Mouse (Mus musculus) natural killer cell, adult 2 months (primary cell): ENCODE data around the gene Tectb.
"Not testable (repeated sequence)": the region's sequence is repeated elsewhere in the genome, so short reads cannot be mapped to it uniquely, and the experiment has no call there.

ENCODE experiments used
- DNase-seq, 2 experiments: peaks; one replicate each; pipeline ENCODE4 v3.0.0; 2022; ENCODE audit warnings: low spot score in 2 of 2

The Tectb gene

DNA sequence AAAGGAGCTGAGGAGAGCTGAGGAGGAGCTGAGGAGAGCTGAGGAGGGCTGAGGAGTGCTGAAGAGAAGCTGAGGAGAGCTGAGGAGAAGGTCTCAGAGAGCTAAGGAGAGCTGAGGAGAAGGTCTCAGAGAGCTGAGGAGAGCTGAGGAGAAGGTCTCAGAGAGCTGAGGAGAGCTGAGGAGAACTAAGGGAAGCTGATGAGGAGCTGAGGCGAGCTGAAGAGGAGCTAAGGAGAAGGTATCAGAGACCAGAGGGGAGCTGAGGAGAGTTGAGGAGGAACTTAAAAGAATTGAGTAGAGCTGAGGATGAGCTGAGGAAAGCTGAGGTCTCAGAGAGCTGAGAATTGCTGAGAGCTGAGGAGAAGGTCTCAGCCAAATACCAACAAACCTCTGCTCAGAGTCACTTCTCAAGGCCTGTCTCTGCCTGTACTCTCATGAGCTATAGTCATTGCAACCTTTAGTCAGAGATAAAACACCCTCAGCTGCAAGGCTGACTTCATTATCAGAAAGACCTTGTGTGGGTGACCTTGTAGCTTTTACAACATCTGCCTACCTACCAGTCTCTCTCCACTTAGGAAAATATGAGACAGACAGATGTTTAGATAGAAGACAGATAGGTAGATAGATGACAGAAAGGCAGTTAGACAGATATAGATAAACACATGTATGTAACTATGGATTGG lies 15.2 kb upstream of the Tectb start:
- no peak for DNase-seq

DNA sequence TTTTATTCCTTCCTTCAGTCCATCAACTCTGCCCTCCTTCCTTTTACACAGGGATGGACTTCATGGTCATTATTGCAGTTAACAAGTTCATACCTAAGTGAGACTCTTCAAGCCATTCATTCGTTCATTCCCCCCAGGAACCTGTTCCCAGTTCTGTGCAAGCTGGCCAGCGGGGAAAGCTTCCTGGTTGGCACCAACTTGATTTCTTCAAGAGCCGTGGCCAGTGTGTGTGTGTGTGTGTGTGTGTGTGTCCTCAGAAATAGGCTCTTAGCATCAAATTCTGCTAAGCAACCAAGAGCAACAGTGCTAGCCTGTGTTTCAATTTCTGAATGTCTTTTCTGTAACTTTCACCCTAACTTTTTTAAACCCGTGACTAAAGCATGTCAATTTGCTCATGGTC lies 14.6 kb upstream of the Tectb start:
- no peak for DNase-seq

DNA sequence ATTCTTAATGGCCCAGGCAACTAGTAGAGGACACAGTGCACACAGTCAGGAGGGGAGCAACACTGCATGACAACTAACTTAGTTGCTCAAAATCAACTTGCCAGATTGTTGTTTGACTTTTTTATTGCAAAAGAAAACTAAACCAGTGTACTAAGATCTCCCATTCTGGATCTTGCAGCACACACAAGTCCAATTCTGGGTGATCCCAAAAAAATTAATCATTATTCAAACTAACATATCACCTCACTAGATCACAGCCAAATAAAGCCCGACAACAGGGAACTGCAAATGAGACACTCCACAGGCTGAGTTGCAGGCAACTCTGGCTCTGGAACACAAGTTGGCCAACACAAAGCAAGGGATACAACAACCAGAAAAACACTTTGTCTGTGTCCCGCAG lies 13.8 kb upstream of the Tectb start:
- no peak for DNase-seq

DNA sequence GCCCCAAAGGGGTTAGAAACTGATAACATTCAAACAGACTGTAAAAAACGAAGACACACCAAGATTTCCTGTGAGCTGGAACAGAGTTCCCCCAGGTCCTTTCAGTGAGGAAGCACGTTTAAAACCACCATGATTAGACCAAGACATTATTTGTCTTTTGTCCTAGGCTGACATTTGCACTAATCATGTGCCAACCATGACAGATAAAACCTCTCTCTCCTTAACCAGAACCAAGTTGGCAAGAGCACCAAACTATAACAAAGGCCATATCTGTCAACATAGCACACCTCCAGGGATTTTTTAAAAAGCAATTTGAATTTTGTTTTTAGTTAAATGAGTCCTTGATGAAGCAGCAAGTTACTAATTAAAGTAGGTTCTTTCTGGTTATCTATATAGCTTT lies 12.8 kb upstream of the Tectb start:
- no peak for DNase-seq

DNA sequence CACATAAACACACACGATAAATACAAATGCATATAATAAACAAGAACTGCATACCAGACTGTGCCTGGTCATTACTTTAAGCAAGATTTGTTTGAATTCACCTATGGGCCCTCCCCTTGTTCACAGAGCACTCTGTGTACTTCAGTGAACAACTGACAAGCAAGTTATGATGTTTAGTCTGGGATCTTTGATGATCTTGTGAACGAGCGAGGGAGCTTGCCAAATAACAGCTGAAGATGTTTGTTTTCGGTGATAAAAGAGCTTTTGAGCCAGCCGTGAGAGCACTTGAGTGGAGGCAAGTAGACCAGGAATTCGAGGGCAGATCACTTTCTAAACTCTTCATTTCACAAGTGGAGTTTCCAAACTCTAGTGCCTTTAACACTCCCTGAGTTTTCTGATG lies 12.2 kb upstream of the Tectb start:
- DNase-seq: no peak

DNA sequence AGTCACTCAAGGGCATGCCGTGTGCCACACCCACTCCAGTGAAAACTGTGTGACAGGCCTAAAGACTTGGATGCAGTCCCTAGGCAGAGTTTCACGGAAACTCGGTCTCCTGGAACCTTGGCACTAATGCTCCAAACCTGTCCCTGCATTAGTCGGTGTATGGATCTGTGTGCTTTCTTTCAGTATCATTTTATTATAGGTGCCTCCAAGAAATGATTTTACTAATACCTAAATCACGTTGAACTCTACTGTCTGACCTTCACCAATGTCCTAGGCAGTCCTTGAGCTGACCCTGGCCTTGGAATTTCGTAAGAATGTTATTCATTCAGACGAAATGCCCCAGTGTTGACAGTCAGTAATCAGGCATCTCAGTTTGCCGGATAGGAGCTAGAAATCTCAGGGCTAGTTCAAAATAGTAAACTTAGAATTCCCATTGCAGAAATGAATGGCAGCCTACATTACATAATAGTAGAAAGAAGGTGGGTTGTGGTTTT lies 11.2 kb upstream of the Tectb start:
- not testable (repeated sequence) for DNase-seq

DNA sequence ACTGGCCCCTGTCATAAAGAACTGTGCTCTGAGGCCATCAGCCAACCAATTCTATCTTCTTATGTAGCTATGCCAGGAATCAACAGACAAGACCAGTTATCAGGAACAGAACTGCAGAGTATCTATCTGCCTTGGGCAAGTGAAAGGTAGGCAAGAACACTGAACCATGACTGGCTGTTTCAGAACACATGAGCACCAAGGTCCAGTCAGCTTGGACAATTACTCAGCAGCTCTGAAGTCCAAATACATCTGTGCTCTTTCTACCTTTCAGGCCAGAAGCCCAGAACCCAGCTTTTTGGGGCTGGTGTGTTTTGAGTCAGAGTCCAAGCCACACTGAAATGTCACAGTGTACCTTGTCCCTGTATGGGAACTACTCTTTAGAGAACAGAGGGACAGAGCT lies 10.1 kb upstream of the Tectb start:
- no peak for DNase-seq

DNA sequence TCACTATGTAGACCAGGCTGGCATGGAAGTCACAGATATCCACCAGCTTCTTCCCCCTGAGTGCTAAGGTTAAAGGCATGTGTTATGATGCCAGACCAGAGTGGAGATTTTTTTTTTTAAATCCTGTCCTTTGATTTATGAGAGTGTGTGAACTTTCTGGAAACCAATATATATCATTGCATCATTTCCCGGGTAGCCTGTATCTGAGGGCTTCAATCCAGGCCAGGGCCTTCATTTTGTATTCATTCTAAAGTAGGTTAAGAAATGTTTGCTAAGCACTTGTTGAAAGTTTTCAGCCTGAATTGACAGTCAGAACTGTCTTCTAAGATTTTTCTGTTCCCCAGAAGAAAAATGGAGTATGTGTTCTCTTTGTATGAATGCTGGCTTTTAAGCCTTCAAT lies 8.9 kb upstream of the Tectb start:
- no peak for DNase-seq

DNA sequence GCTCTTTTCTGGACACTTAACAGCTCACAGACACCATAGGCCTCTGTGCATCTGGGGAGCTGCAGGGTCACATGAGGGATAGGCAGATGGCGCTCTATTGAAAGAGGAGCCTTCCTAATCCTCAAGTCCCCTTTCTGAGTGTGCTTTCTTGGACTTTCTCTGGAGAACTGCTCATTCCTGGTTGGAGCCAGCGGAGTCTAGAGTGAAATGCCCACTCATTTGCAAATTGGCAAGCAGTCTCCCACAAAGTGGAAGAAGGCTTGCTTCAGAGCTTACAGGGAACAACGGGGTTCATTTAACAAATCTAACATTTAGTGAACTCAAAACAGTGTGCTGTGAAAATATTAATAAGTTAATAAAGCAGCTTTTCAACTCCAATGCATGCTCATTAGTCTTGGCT lies 3.4 kb upstream of the Tectb start:
- DNase-seq: no peak

DNA sequence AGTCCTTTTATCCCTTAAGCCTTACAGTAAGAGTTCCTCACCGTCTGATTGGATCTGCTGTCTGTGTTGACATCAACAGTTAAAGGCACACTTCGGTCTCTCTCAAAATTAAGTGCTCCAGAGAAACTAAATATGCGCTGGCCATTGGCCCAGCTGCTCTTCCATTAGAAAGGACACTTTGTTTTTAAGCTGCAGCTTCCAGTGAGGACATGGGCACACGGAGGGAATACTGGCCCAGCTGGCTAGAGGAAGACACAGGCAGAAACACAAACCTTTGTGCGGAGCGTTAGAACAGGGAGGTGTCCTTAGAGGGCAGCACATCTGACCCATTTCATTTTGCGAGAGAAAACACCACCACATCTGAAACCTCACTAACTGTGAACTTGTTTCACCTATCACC lies 3.9 kb downstream of the Tectb start:
- DNase-seq: no peak

DNA sequence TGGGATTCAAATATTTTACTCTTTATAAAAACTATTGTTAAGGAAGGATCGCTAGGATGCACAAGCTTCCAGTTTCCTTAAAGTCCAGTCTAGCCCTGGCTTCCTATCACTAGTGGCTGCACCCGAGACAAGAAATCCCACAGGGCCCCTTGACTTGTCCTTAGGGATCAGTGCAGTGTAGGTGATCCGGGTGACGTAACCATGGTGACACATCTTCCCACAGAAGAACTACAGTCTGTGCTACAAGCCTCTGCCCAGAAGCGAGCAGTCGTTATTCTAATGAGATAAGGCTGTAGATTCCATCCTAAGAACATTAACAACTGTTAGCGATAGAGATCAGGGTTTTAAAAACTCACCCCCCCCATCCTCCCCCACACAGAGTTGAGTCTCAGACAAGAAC lies 4.5 kb downstream of the Tectb start:
- DNase-seq: no peak

DNA sequence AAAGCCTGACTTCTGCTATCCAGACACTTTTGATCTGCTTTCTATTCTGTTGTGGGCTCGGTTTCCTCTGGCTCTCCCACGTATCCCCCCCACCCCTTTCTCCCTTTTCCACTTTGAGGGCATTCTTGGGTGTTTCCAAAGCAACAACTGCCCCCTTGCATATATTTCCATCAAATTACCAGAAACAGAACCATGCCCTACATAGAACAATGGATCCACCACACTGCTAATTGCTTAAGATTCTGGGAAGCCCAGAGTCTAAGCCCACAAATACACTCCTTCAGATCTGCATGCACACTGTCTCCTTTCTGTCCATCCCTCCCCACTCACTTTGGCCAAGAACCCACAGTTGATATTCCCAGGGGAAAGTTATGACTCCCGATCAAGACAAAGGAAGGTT lies 5.1 kb downstream of the Tectb start:
- no peak for DNase-seq

DNA sequence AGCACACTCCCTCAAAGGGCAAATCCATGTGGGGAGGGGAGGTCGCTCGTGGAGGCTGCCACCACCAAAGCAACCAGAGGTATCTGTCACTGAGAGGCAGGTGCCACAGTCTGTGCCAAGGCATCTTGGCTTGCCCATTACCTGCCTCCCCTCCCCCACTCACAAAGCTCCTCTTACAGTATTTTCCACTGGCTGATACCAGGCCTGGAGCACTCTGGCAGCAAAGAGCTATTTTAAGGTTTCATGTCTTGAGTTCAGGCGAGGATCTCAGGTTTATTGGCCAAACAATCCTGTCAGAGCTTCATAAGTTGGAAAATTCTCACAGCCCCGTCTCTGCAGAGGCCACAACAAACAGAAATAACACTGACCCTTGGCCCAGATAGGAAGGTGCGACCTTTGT lies 9.5 kb downstream of the Tectb start:
- no peak for DNase-seq

DNA sequence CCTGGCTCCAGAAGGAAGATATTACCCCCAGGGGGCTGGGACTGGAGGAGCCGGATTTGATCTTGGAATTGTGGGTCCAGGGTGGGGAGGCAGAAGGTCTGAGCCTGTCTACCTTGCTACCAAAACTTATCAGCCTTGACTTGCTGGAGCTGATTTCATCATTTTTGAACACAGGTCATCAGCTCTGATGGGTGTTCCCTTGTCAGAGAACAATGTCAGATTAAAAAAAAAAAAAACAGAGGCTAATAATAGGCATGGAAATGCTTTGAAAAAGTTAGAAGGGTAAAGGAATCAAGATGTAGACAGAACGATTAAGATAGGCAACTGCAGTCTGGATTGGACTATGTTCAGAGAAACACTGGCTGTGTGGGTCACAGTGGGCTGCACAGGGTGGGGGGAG lies 11.1 kb downstream of the Tectb start:
- DNase-seq: no peak

DNA sequence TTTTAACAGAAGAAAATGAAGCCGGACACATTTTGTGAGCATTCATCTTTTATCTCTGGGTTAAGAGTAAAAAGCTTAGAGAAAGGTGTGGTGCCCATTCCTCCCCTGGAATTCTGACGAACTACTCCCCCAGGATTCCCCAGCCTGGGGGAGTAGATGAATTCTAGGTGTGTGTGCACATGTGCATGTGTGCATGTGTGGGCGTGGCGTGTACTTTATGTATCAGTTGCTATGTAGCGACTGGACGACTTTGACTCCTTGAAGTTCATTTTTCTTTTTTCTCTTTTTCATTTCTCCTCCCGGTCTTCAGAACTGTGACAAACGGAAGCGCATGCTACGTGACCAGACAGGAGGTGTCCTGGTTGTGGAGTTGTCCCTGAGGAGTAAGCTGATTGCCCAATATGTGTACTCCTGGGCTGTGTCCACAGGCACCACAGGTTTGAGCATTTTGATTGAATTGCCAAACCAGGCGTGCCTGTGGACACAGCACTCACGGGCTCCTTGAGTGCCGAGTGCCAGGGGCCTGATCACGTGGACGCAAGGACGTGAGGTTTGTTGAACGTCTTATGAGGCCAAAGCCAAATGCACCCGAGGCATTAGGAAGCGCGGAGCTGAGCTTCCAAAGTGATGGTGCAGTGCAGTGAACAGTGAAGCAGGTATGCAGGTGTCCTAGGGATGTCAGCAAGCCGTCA lies 11.9 kb downstream of the Tectb start:
- no peak for DNase-seq

DNA sequence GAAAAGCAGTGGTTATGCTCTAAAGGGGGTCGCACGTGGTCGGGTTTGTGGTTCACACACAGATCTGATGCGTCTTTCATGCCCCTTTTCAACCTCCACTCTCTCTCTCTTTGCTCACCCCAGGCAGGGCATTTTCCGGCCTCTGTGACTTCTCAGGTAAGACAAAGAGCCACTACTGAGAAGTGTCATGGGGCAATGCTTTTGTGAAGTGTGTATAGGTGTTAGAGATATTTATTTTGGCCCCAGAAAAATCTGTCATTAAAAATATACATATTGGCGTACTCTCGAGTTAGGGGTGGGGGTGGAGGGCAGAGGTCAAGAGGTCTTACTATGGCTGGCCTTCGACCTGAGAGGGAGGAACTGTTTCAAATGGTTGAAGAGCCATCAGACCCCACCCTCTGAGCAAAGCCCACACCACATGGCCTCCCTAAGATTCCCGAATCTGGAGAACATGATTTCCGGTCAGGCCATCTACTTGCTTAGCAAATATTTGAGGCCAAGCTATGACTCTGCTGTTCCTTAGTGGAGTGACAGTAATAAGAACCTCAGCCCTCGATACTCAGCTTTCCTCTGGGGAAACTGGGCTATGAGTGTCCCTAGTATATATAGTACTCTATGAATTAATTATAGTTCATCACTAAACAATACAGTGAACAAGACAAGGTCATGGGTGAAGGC lies 13.3 kb downstream of the Tectb start:
- no peak for DNase-seq

DNA sequence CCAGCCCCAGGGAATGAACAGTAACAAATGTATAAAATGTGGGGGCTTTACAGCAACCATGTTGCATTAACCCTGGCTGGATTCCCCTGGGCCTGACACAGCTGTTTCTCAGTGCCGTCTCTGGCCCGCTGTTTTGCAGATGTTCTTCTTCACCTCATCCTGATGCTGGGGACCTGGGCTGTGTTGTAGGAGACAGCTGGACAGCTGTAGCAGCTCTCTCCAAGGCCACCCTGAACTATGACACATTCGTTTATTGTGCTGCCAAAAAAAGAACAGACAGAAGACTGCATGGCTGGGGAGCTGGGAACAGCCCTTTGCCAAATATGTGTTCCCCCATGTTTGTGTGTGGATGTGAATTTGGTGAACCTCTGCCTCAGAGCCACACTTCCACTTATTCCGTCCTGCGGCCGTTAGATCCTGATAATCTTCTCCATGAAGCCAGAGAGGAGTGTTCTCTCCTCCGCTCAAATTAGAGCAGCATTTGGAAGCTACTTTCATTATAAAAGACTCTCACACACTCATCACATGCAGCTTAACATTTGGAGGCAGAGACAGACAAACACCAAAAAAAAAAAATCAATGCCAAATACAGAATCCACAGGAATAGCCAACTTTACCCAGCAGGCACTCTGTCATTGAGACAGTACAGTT lies 14.1 kb downstream of the Tectb start:
- no peak for DNase-seq

DNA sequence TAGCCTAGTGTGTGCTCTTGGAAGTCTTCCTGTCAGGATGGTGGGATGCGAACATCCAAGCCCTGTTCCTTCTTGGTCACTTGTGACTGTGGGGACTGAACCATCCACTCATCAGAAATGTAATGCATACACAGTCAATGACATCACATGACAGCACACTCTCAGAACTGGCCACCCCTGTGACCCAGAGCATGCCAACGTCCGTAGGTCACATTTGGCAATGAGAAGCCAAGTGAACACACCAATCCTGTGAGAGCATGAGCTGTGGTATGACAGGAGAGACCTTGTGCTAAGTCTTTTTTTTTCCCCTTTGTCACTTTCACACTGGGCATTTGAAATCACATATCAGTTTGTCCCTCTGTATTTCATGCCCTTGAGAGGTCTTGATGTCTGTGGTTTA lies 15.0 kb downstream of the Tectb start:
- no peak for DNase-seq

DNA sequence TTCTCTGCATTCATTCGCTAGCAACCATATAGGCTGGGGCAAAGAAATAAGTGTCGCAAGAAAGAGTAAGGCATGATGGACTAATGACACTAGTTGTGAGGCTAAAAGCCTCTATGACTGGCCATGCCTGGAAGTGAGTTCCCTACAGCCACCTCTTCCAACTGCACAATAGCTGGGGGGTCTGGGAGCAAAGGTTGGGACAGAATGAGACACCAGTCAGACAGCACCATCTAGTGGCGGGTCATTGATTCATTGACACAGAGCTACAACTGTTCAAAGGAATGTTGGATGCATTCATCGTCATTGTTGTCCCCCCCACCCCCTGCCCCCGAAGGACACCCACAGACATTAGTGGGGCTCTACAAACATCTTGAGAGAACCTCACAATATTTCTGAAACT lies 17.8 kb downstream of the Tectb start:
- no peak for DNase-seq

DNA sequence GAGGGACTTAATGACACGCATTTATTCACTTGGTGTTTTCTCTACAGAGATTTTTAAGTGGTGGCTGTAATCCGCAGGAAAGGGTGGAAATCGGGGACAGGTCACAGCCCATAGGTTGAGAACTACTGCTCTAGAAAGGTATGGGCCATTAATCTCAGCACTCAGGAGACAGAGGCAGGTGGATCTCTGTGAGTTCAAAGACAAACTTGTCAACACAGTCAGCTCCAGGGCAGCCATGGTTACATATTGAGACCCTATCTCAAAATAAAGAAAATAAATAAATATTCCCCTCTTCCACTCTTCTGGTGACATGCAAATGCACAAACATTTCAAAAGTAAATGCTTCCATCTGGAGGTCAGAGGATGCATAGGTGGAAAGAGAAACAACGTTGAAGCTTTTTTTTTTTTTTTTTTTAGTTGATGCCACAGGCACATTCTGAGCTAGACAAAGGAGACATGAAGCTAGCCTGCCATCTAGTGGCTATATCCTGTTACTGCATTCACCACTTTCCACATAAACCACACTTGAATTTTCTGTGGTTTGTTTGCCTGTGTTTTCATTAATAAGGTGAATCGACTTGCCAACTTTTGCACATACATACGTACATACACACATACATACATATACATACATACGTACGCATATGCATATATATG lies 26.1 kb downstream of the Tectb start:
- peak; percentile 32 to 36 for DNase-seq

DNA sequence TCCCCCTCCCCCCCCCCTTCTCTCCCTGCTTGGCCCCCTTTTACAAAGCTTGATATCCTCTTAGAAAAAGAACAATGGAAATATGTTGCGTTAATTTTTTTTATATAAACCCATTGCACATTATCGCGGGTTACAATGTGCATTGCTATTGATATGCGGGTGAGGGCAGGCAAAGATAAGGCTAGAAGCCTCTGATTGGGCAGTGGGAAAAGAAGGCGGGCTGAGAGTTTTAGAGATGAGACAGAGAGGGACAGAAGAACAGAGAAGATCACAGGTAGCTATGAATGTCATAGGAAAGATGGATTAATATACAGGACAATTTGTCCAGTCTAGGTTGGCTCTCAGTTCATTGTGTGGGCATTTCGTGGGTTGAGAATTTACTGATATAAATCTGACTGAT lies 26.7 kb downstream of the Tectb start:
- no peak for DNase-seq
